Mouse (Mus musculus): ENCODE measurements around the gene Ccdc97. TPM values are rescaled to one million over a fixed set of nuclear protein-coding genes. Genes with fewer than 3 reads are reported as not detected.

Gene Ccdc97
- total RNA-seq, 2 experiments from 2014 or later, result 31.4 to 31.8 TPM

GRCm38 (mm10) chr7:25702350-25702749 lies 16.5 kb downstream of the Ccdc97 start:
- DNase-seq, result no peak
- intact Hi-C loops (cut with DNase I; ENCODE audit: low total_unique reads), result no loop called here

- no peak for DNase-seq
- intact Hi-C loops (cut with DNase I; ENCODE audit: low total_unique reads), result no loop called here
Measured at GRCm38 (mm10) chr7:25700732-25701131, 18.2 kb downstream of the Ccdc97 start.

GRCm38 (mm10) chr7:25699851-25700250 lies 19.0 kb downstream of the Ccdc97 start:
- no peak for DNase-seq
- intact Hi-C loops (cut with DNase I; ENCODE audit: low total_unique reads), result no loop called here

GRCm38 (mm10) chr7:25694104-25694503 lies 24.8 kb downstream of the Ccdc97 start:
- no peak for DNase-seq
- intact Hi-C loops (cut with DNase I; ENCODE audit: low total_unique reads), result no loop called here

- DNase-seq, result no peak
Measured at GRCm38 (mm10) chr7:25690051-25690450, 28.8 kb downstream of the Ccdc97 start.

GRCm38 (mm10) chr7:25689603-25690021 lies 29.3 kb downstream of the Ccdc97 start:
- intact Hi-C loops (cut with DNase I; ENCODE audit: low total_unique reads), result no loop called here
- no peak for DNase-seq

More at GRCm38 (mm10) chr7:25690051-25690450, 28.8 kb downstream of the Ccdc97 start:
- intact Hi-C loops (cut with DNase I; ENCODE audit: low total_unique reads), result no loop called here

- DNase-seq, result peak; percentile 80
- intact Hi-C loops (cut with DNase I; ENCODE audit: low total_unique reads), result no loop called here
Measured at GRCm38 (mm10) chr7:25688810-25689586, 29.9 kb downstream of the Ccdc97 start.

- intact Hi-C loops (cut with DNase I; ENCODE audit: low total_unique reads), result no loop called here
Measured at GRCm38 (mm10) chr7:25687811-25688401, 31.0 kb downstream of the Ccdc97 start.

GRCm38 (mm10) chr7:25686680-25687531 lies 32.0 kb downstream of the Ccdc97 start, which contains the start of gene Tgfb1:
Gene Tgfb1 (plus strand): TSS chr7:25687002.
- DNase-seq, result peak; percentile 83
- intact Hi-C loops (cut with DNase I; ENCODE audit: low total_unique reads), result no loop called here

More at GRCm38 (mm10) chr7:25687811-25688401, 31.0 kb downstream of the Ccdc97 start:
- DNase-seq, result peak; percentile 52

GRCm38 (mm10) chr7:25685926-25686470 lies 32.9 kb downstream of the Ccdc97 start:
- intact Hi-C loops (cut with DNase I; ENCODE audit: low total_unique reads), result no loop called here
- DNase-seq, result no peak

- DNase-seq, result no peak
- intact Hi-C loops (cut with DNase I; ENCODE audit: low total_unique reads), result no loop called here
Measured at GRCm38 (mm10) chr7:25684659-25685058, 34.2 kb downstream of the Ccdc97 start.

GRCm38 (mm10) chr7:25683474-25684180 lies 35.3 kb downstream of the Ccdc97 start:
- DNase-seq, result no peak
- intact Hi-C loops (cut with DNase I; ENCODE audit: low total_unique reads), result no loop called here

GRCm38 (mm10) chr7:25681341-25682231 lies 37.3 kb downstream of the Ccdc97 start:
- no peak for DNase-seq
- intact Hi-C loops (cut with DNase I; ENCODE audit: low total_unique reads), result no loop called here

- intact Hi-C loops (cut with DNase I; ENCODE audit: low total_unique reads), result no loop called here
- peak; percentile 94 for DNase-seq
Measured at GRCm38 (mm10) chr7:25680514-25681258, 38.2 kb downstream of the Ccdc97 start, which contains the start of gene B9d2. Gene B9d2 (plus strand): TSS chr7:25680780.

GRCm38 (mm10) chr7:25679971-25680370 lies 38.9 kb downstream of the Ccdc97 start:
- no peak for DNase-seq
- intact Hi-C loops (cut with DNase I; ENCODE audit: low total_unique reads), result no loop called here

- intact Hi-C loops (cut with DNase I; ENCODE audit: low total_unique reads), result no loop called here
Measured at GRCm38 (mm10) chr7:25677013-25677412, 41.9 kb downstream of the Ccdc97 start.

GRCm38 (mm10) chr7:25676085-25676781 lies 42.7 kb downstream of the Ccdc97 start:
- peak; percentile 81 for DNase-seq
- intact Hi-C loops (cut with DNase I; ENCODE audit: low total_unique reads), result no loop called here

More at GRCm38 (mm10) chr7:25677013-25677412, 41.9 kb downstream of the Ccdc97 start:
- no peak for DNase-seq
